Mouse (Mus musculus) liver, postnatal 0 days (tissue): Measurements from ENCODE around the gene Tsc22d1.

Experiments used
- CTCF ChIP-seq: sonication (generic); IDR thresholded peaks from 2 replicates; pipeline ENCODE4 v1.5.1; 2016; ENCODE audit warnings: antibody characterized with exemption, low read depth
- EP300 ChIP-seq: IDR thresholded peaks from 2 replicates; pipeline ENCODE4 v1.6.1; 2016; ENCODE audit warnings: antibody characterized with exemption, low read depth, mild to moderate bottlenecking

DNA sequence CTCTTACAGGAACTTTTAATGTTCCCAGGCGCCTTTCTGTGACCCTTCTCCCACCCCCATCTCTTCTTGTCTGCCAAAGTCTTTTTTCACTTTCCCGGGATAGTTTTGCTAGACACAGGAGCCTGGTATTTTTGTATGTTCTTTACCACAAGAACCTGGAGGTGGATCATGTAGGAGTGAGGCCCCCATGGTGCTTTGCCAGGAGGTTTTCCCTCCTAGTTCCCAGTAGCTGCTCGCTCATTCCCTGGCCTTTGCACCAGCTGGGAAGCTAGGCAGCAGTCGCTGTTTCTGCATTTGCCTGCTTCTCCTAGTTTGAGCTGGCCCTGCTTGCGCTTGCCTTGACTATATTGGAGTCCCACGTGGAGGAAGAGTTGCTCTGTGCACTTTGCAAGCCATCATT is 36.2 kb downstream of the Tsc22d1 start:
- no peak for TF ChIP-seq EP300
- no peak for TF ChIP-seq CTCF
